Comparison of ENCODE assay signal across 8 mouse cellular contexts in genomic region chr19:11966201-11966636, GRCm38 (mm10). TPM values are rescaled to one million over a fixed set of nuclear protein-coding genes. Genes with fewer than 3 reads are reported as not detected.
DNase-seq lines count a peak whose midpoint lies in the region; ATAC-seq lines count a peak whose summit lies in the region.

No protein-coding gene starts in this region.

- peak overlapping the region; percentile 91 for H3K9ac ChIP-seq in kidney, embryonic 16.5 days (replicated peaks; ENCODE audit: low read length)

- no peaks in the 10 kb centered on the region for H3K27me3 ChIP-seq in heart, embryonic 10.5 days (ENCODE audit: insufficient read depth, poor library complexity, severe bottlenecking)
- no peaks in the 10 kb centered on the region for H3K27me3 ChIP-seq in kidney, embryonic 16.5 days (ENCODE audit: insufficient read depth, low read length)
- H3K27me3 ChIP-seq in splenic B cell, adult 2 months (ENCODE audit: control insufficient read depth, insufficient read depth, low read length, poor library complexity, severe bottlenecking) = no peaks in the 10 kb centered on the region

- 1% methylated on average over 18 of the region's 18 CpGs for WGBS in heart, embryonic 10.5 days
- under 1% methylated on average over 18 of the region's 18 CpGs for WGBS in kidney, embryonic 16.5 days

- peak overlapping the region; percentile 90 for H3K4me3 ChIP-seq in heart, embryonic 10.5 days
- H3K4me3 ChIP-seq in kidney, embryonic 16.5 days (ENCODE audit: low read length) = peak overlapping the region; percentile 77

- DNase-seq in 3134 (ENCODE audit: extremely low read depth, insufficient read length, low spot score) (peak; percentile 52), liver (peak; percentile 57)
- DNase-seq in adrenal gland, adult 2 months = peak; percentile 57
- DNase-seq in embryo, embryonic 9.5 days (ENCODE audit: extremely low spot score) = peak; percentile 36
- DNase-seq in heart, embryonic 10.5 days (ENCODE audit: low spot score) = no peak
- DNase-seq in naive thymus-derived CD4-positive, alpha-beta T cell, adult 2 months (ENCODE audit: low read depth) = peak; percentile 69
- peak; percentile 65 for DNase-seq in splenic B cell, adult 2 months (ENCODE audit: low read depth, low spot score)

- peak overlapping the region; percentile 93 for H3K27ac ChIP-seq in heart, embryonic 10.5 days
- peak overlapping the region; percentile 76 for H3K27ac ChIP-seq in kidney, embryonic 16.5 days (ENCODE audit: low read length)

- H3K36me3 ChIP-seq in heart, embryonic 10.5 days = peaks cover 13% of the 10 kb centered on the region
- H3K36me3 ChIP-seq in kidney, embryonic 16.5 days (ENCODE audit: insufficient read depth, low read length) = peaks cover 8% of the 10 kb centered on the region; the same call in 1 of the 2 replicates
- no peaks in the 10 kb centered on the region for H3K36me3 ChIP-seq in splenic B cell, adult 2 months (ENCODE audit: control insufficient read depth, insufficient read depth, low read length, poor library complexity, severe bottlenecking)

- peak overlapping the region; percentile 67 for H3K4me2 ChIP-seq in kidney, embryonic 16.5 days (replicated peaks; ENCODE audit: low read depth, low read length)

- peaks cover 32% of the 10 kb centered on the region for H3K4me1 ChIP-seq in heart, embryonic 10.5 days
- peaks cover 14% of the 10 kb centered on the region for H3K4me1 ChIP-seq in kidney, embryonic 16.5 days (ENCODE audit: insufficient read depth, low read length)

- no peaks in the 10 kb centered on the region for H3K9me3 ChIP-seq in heart, embryonic 10.5 days
- H3K9me3 ChIP-seq in kidney, embryonic 16.5 days (ENCODE audit: low read length) = peaks cover 4% of the 10 kb centered on the region; the same call in 1 of the 2 replicates

- ATAC-seq in kidney, embryonic 16.5 days (ENCODE audit: low FRiP score, low TSS enrichment) = peak; percentile 7; the same call in 1 of the 2 replicates

RNA-seq across cellular contexts. Expression of gene Osbp, which starts 0.5 kb away (rescaled TPM):
- total RNA-seq in adrenal gland, adult 2 months (2021) = 10 to 100 TPM; 80.8 to 86.7 TPM
- polyA plus RNA-seq in adrenal gland, adult 2 months (2012; rRNA removed) = 9.6 and 14.0 TPM in 2 replicates
- 4.7 and 5.8 TPM in 2 replicates for polyA plus RNA-seq in heart, embryonic 10.5 days (2016; fragmentation: Nextera tagmentation; extraction: Ambion mirVana)
- polyA plus RNA-seq in kidney, embryonic 16.5 days (2015; fragmentation: Nextera tagmentation; extraction: Ambion mirVana) = 4.1 and 4.2 TPM in 2 replicates

RNA-seq across cellular contexts. Expression of gene Patl1, which starts 54.0 kb away (rescaled TPM):
- total RNA-seq in adrenal gland, adult 2 months (2021) = 10 to 100 TPM; 24.2 to 35.3 TPM
- polyA plus RNA-seq in adrenal gland, adult 2 months (2012; rRNA removed) = 13.5 and 15.7 TPM in 2 replicates
- polyA plus RNA-seq in heart, embryonic 10.5 days (2016; fragmentation: Nextera tagmentation; extraction: Ambion mirVana) = 19.8 and 20.6 TPM in 2 replicates
- polyA plus RNA-seq in kidney, embryonic 16.5 days (2015; fragmentation: Nextera tagmentation; extraction: Ambion mirVana) = 20.0 and 22.5 TPM in 2 replicates
